Mouse (Mus musculus) hindbrain, embryonic 10.5 days (tissue): ENCODE measurements around the gene Cox4i2. TPM values are rescaled to one million over a fixed set of nuclear protein-coding genes. Genes with fewer than 3 reads are reported as not detected.

Source experiments
- DNase-seq: peaks from one replicate; pipeline ENCODE4 v3.0.0-alpha.2; 2017; ENCODE audit warnings: low spot score
- H3K27ac ChIP-seq: fragments of 300-500 bp; sonication (generic); 2 replicates; pipeline ENCODE4 v1.5.1; 2016; ENCODE audit warnings: mild to moderate bottlenecking, moderate library complexity
- H3K27me3 ChIP-seq: fragments of 300-500 bp; sonication (generic); 2 replicates; pipeline ENCODE4 v1.6.1; 2016; ENCODE audit warnings: mild to moderate bottlenecking; ENCODE audit not compliant: poor library complexity, insufficient read depth, severe bottlenecking
- H3K36me3 ChIP-seq: fragments of 300-500 bp; sonication (generic); 2 replicates; pipeline ENCODE4 v1.6.1; 2016; ENCODE audit warnings: mild to moderate bottlenecking, moderate library complexity
- H3K4me1 ChIP-seq: fragments of 300-500 bp; sonication (generic); replicated peaks from 2 replicates; pipeline ENCODE4 v1.6.1; 2016; ENCODE audit warnings: mild to moderate bottlenecking
- H3K4me3 ChIP-seq: fragments of 300-500 bp; sonication (generic); 2 replicates; pipeline ENCODE4 v1.5.1; 2016; ENCODE audit warnings: mild to moderate bottlenecking, moderate library complexity
- H3K9me3 ChIP-seq: fragments of 300-500 bp; sonication (generic); 2 replicates; pipeline ENCODE4 v1.6.1; 2016; ENCODE audit warnings: mild to moderate bottlenecking, moderate library complexity
- WGBS: fragments of 180-500 bp; shearing (Covaris S2); methylation state at CpG from one replicate; pipeline ENCODE4 v1.1.7; 2016; 5-methylcytosine and 5-hydroxymethylcytosine counted together
- polyA plus RNA-seq: library from polyadenylated mRNA; unstranded; fragments of >200 nt; fragmentation: Nextera tagmentation; extraction: Ambion mirVana; gene quantifications from 2 replicates; pipeline ENCODE4 v1.2.1, GENCODE M21; 2016

The Cox4i2 gene
- polyA plus RNA-seq, 1 experiment from 2014 or later: 5.0 TPM

DNA sequence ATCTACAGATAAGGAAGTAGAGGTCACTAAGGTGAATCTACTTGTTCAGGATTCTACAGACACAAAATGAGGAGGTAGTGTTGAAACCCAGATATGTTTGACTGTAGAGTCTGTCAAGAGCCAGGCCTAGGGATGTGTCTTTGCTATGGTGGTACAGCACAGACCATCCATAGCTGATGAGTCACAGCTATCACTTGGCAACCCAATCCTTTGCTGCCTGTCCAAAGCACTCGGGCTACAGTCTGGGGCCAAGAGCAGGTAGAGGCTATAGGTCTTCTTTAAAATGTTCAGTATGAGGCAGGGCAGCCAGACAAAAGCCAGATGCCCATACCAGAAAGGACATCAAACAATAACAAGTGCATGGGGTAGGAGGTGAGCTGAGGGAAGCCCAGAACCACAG is 43.6 kb downstream of the Cox4i2 start:
- Histone ChIP-seq H3K4me3 (no peak overlapping the region), H3K36me3 (0 out of 2 replicates have a peak, but pooled peaks cover 3% of the 10 kb centered on the region), H3K27me3 (no peaks in the 10 kb centered on the region), H3K9me3 (no peaks in the 10 kb centered on the region), H3K27ac (no peak overlapping the region), H3K4me1 (peaks cover 5% of the 10 kb centered on the region; the same call in 1 of the 2 replicates)
- DNase-seq: no peak
- 95% methylated on average over 1 of the region's 1 CpGs for WGBS

DNA sequence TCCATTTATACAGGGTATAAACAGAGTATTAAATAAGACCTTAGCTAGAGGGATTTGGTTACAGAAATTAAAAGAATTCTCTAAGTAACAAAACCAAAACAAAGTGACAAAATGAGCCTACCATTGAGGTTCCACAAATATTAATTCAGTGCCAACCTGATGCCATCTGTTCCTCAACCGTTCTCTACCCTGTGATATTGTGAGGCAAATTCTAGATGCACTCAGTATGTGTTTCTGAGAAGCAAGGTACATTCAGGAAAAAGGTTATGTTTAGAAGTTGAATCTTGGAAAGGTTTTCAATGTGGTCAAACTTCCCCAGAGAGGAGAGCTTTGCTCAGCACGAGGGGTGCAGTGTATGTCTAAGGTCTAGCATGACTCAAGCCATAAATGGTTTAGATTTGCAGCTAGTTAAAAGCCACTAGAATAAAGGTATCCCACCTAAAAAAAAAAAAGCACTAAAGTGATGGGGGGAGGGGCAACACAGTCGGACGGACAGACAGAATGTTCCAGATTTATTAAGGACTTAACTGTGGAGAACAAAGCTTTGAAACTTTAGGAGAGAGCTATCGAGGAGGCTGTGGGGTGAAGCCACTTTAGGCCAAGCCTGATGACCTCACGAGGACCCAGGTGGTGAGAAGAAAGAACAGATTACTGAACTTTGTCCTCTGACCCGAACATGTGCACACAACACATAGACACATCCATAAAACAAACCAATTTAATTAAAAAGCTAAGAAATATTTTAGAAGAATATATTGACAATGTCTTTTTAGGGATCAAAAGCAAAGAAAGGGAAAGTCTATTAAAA is 46.2 kb downstream of the Cox4i2 start:
- Histone ChIP-seq H3K27ac (no peak overlapping the region), H3K27me3 (no peaks in the 10 kb centered on the region), H3K4me3 (no peak overlapping the region), H3K4me1 (peaks cover 21% of the 10 kb centered on the region), H3K9me3 (no peaks in the 10 kb centered on the region), H3K36me3 (0 out of 2 replicates have a peak, but pooled peaks cover 7% of the 10 kb centered on the region)
- 83% methylated on average over 7 of the region's 7 CpGs for WGBS
- no peak for DNase-seq

- no peak for DNase-seq
- Histone ChIP-seq H3K4me3 (no peak overlapping the region), H3K27me3 (no peaks in the 10 kb centered on the region), H3K36me3 (0 out of 2 replicates have a peak, but pooled peaks cover 7% of the 10 kb centered on the region), H3K4me1 (peaks cover 27% of the 10 kb centered on the region), H3K9me3 (no peaks in the 10 kb centered on the region), H3K27ac (no peak overlapping the region)
These were observed 46.8 kb downstream of the Cox4i2 start for GRCm38 (mm10) chr2:152800762-152801113.

DNA sequence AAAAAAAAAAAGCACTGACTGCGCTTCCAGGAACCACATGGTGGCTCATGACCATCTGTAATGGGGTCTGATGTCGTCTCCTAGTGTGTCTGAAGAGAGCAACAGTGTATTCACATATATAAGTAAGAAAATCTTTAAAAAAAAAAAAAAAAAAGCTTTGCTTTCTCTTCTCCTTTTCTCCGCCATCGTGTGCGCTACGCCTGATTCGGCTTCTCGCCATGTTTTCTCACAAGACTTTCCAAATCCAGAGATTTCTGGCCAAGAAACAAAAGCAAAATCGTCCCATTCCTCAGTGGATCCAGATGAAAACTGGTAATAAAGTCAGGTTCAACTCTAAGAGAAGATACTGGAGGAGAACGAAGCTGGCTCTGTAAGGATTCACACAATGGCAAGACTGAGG is 48.3 kb downstream of the Cox4i2 start:
- Histone ChIP-seq H3K4me1 (peaks cover 32% of the 10 kb centered on the region), H3K27ac (no peak overlapping the region), H3K27me3 (no peaks in the 10 kb centered on the region), H3K36me3 (0 out of 2 replicates have a peak, but pooled peaks cover 19% of the 10 kb centered on the region), H3K4me3 (no peak overlapping the region), H3K9me3 (no peaks in the 10 kb centered on the region)
- WGBS: 95% methylated on average over 10 of the region's 10 CpGs
- no peak for DNase-seq

DNA sequence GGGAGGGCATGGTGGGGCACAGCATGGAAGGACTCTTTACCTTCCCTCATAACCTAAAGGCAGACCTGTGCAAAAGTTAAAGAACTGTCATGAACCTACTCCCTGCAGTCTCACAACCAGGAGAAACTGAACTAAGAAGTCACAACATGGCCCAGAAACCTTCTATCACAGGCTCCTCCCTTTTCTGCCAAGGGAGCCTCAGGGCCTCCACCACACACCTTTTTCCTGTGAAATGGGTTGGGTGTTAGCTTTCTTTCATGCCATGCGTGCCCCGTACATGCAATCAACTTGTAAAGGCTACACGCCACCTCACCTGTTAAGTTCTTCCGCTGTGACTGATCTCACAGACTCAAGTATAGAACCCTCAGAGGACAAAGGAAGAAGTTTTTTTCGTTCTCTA is 49.1 kb downstream of the Cox4i2 start:
- 80% methylated on average over 5 of the region's 5 CpGs for WGBS
- Histone ChIP-seq H3K36me3 (0 out of 2 replicates have a peak, but pooled peaks cover 16% of the 10 kb centered on the region), H3K9me3 (no peaks in the 10 kb centered on the region)

GRCm38 (mm10) chr2:152804408-152805110 is 50.6 kb downstream of the Cox4i2 start:
- H3K27ac ChIP-seq: peak overlapping the region; percentile 54
- DNase-seq: peak; percentile 35
- 0 out of 2 replicates have a peak, but pooled peaks cover 16% of the 10 kb centered on the region for H3K36me3 ChIP-seq
- 12% methylated on average over 6 of the region's 6 CpGs for WGBS
- peaks cover 32% of the 10 kb centered on the region for H3K4me1 ChIP-seq
- H3K27me3 ChIP-seq: no peaks in the 10 kb centered on the region
- H3K4me3 ChIP-seq: no peak overlapping the region
- no peaks in the 10 kb centered on the region for H3K9me3 ChIP-seq

More for the DNA sequence above, 49.1 kb downstream of the Cox4i2 start:
- Histone ChIP-seq H3K27ac (no peak overlapping the region), H3K4me1 (peaks cover 32% of the 10 kb centered on the region), H3K27me3 (no peaks in the 10 kb centered on the region), H3K4me3 (no peak overlapping the region)
- no peak for DNase-seq

- Histone ChIP-seq H3K36me3 (peaks cover 19% of the 10 kb centered on the region; the same call in 1 of the 2 replicates), H3K9me3 (no peaks in the 10 kb centered on the region), H3K4me1 (peaks cover 33% of the 10 kb centered on the region), H3K4me3 (no peak overlapping the region), H3K27ac (peak overlapping the region; percentile 54), H3K27me3 (no peaks in the 10 kb centered on the region)
- WGBS: 53% methylated on average over 5 of the region's 5 CpGs
- DNase-seq: no peak
These were observed 51.1 kb downstream of the Cox4i2 start for GRCm38 (mm10) chr2:152805111-152805490.

DNA sequence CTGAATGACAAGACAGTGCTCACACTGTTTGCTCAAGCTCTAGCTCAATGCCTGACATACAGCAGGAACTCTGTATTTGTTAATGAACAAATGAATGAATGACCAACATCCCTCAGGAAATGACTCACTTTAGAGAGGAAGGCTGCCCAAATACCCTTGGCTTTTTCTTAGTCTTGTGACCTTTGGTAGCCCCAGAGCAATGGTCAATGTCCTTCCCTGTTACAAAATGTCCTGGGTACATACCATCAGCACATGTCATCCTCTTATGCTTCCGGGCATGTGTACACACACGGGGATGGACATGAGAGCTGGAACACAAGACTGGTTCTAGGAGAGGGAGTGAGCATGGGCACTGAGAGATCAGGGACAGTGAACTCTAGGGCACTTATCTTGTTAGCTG is 52.1 kb downstream of the Cox4i2 start:
- Histone ChIP-seq H3K9me3 (no peaks in the 10 kb centered on the region), H3K27me3 (no peaks in the 10 kb centered on the region), H3K27ac (no peak overlapping the region), H3K36me3 (peaks cover 23% of the 10 kb centered on the region; the same call in 1 of the 2 replicates), H3K4me3 (no peak overlapping the region), H3K4me1 (peaks cover 40% of the 10 kb centered on the region)
- 89% methylated on average over 2 of the region's 2 CpGs for WGBS
- DNase-seq: no peak

DNA sequence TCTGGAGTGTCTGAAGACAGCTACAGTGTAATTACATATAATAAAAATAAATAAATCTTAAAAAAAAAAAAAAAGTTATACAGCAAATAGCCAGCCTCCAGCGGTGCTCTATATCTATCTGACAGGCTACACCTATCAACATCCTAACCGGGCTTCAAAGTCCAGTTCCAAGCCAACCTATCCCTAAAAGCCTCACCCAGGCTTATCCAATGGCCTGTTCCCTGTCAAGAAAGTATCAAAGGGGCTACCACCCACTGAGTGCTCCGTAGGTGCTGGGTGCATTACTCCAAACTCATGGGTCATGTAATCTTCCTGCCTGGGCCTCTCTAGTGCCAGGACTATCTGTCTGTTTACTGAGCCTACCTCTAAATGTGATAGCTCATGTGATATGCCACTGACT is 54.2 kb downstream of the Cox4i2 start:
- peaks cover 52% of the 10 kb centered on the region for H3K4me1 ChIP-seq
- H3K9me3 ChIP-seq: no peaks in the 10 kb centered on the region
- peaks cover 23% of the 10 kb centered on the region; the same call in 1 of the 2 replicates for H3K36me3 ChIP-seq
- H3K27me3 ChIP-seq: no peaks in the 10 kb centered on the region
- H3K4me3 ChIP-seq: no peak overlapping the region
- no peak overlapping the region for H3K27ac ChIP-seq
- 89% methylated on average over 3 of the region's 3 CpGs for WGBS
- no peak for DNase-seq

DNA sequence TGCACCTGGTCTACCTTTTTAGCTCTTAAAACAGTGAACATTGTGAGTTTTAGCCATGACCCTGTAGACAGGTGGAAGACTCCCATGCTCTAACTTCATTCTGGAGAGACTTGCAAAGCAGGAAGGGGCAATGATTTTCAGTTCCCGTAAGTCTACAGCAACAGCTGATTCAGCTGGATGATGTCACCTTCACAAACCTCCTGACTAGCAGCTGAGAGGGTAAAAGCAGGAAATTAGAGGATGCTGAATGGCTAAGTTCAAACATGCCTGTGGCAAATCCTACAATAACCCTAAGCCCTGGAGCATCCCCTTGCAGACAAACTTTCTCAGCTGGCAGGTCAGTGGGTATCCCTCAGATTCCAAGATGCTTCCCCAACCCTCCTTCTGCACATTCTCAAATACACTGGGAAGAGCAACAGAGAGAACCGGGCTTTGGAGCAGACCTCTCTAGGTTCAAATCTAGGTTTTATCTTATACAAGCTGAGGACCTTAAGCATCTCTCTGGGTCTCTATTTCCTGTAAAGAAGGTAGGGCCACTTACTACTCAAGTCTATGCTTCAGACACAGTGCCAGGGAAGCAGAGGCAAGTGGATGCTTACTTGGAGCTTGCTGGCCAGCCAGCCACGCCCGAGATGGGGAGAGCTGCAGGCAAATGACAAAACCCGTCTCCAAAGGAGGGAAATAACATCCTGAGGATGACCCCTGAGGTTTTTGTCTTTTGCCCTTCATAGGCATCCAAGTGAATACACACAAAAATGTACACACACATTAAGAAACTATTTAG is 56.4 kb downstream of the Cox4i2 start:
- H3K27ac ChIP-seq: 0 out of 2 replicates have a peak overlapping the region, but pooled peaks have one; percentile 12
- peaks cover 38% of the 10 kb centered on the region for H3K4me1 ChIP-seq
- 85% methylated on average over 5 of the region's 5 CpGs for WGBS
- H3K27me3 ChIP-seq: no peaks in the 10 kb centered on the region
- no peak overlapping the region for H3K4me3 ChIP-seq
- no peak for DNase-seq
- peaks cover 24% of the 10 kb centered on the region for H3K36me3 ChIP-seq
- H3K9me3 ChIP-seq: no peaks in the 10 kb centered on the region

DNA sequence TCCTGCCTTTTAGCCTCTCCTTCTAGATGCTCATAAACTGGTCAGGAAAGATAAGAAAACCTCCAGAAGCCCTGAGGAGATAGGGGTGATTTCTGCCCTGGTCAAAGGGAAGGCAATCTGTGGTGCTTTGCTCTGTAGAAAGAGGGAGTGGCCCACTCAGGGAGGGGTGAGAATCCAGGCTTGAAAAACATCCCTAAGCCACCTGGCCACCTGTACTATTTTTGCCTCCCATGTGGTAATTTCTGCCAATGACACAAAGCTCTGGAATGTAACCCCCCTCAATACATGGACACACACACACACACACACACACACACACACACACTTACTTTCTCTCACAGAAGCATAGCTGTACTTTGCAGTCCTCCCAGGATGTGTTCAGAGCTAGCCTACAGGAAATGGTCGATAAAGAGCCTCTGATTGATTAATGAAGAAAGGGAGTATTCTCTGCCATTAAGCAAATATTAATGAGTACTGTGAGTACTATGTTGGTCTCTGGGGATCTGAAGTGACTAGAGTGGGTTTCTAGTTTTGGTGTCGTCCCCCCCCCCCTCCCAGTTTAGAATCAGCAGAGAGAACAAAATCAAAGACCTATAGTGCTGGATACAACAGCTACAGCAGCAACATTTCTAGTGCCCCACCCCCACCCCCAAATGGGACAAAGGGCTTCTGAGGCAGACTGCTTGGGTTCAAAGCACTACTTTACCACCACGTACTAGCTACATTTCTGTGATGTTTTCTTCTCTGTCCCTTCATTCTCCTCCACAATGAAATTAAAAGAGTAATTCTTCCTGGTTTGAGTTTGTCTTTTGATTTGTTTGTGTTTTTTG is 57.6 kb downstream of the Cox4i2 start:
- DNase-seq: no peak
- H3K4me3 ChIP-seq: no peak overlapping the region
- H3K27ac ChIP-seq: peak overlapping the region; percentile 56; the same call in 1 of the 2 replicates
- peaks cover 24% of the 10 kb centered on the region for H3K36me3 ChIP-seq
- no peaks in the 10 kb centered on the region for H3K27me3 ChIP-seq
- H3K9me3 ChIP-seq: no peaks in the 10 kb centered on the region
- 47% methylated on average over 3 of the region's 3 CpGs for WGBS
- H3K4me1 ChIP-seq: peaks cover 36% of the 10 kb centered on the region

DNA sequence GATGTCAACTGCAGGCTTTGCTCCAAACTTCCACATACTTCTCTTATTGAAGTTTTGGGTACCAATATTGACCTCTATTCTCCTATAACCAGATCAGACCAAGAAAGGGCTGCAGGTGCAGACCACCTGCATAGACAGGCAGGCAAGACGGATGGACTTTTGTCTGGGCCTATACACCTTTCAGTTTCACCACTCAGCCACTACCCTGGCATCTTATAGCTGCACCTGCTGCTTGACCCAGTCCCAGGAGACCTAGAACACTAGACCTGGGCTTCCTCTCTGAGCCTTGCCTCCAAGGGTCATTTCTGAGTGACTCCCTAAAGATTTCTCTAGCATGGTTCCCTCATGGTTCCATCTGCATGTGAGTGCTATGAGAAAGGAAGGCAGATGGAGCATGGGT is 59.3 kb downstream of the Cox4i2 start:
- Histone ChIP-seq H3K27ac (no peak overlapping the region), H3K27me3 (no peaks in the 10 kb centered on the region), H3K36me3 (peaks cover 27% of the 10 kb centered on the region), H3K9me3 (no peaks in the 10 kb centered on the region), H3K4me1 (peaks cover 53% of the 10 kb centered on the region), H3K4me3 (no peak overlapping the region)
- WGBS: 88% methylated on average over 1 of the region's 1 CpGs
- no peak for DNase-seq
